Mouse (Mus musculus) testis, adult 10 weeks (tissue): ENCODE data around the gene Cep126. TPM values are rescaled to one million over a fixed set of nuclear protein-coding genes. Genes with fewer than 3 reads are reported as not detected.

Experiments
- polyA plus RNA-seq: library from polyadenylated mRNA; stranded (reverse); fragments of 350-450 nt; fragmentation: Illumina TruSeq; extraction: RNeasy Lipid Tissue Mini Kit (QIAGEN cat#74804); gene quantifications from one replicate; pipeline ENCODE4 v1.2.3, GENCODE M21; 2014; ENCODE audit warnings: low read depth, low replicate concordance

Gene Cep126
- 607 TPM for polyA plus RNA-seq

DNA sequence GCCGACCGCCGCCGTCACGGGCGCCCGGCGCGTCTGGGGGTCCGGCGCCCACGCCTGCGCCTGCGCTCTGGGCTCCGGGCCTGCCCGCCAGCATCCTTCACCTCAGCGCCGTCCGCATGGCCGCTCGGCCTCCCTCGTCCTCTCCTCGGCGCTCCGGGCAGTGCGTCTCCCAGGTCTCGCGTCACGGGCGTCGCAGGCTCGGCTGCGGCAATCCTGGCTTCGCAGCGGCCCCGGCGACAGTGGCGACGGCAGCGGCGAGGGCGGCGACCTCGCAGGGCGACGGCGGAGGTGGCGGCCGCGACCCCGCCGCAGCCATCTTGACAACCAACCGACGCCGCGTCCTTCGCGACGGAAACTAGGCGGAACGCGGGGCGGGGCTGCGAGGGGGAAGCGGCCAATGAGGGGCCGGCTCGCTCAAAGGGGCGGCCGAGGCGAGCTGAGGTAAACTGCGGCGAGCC lies at the start of gene Cep126:
TSS of gene Cep126 (minus strand) at position 178 of the 458 bp plus-strand sequence.

DNA sequence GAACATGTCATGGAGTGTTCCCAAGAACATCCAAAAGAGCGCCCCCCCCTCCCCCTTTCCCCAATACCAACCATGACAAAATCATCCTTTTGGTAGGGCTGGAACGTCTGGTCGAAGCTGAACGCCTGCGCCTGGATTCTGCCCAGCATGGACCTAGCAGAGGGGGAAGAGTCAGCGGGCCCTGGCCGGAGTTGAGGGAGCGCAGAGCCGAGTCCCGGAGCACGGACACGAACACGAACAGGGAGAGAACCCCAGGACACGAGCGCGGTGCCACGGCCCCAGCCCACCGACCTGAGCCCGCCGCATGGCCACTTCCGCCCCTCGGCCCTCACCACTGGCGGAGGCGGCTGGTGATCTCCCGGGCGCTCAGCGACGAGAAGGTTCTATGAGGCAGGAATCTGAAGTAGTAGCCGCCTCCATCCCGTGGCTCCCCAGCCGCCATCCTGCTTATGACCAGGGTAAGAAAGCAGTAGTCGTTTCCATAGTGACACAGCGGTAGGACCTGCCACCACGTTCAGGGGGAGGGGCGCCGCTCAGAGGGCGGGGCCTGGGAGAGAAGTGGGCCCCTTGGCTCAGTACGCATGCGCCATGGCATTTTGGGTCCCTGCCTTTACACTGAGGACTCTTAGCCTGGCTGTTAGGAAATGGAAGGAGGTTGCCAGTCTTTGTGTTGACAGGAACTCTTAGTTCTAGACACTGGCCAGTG lies 91.6 kb downstream of the Cep126 start, which contains the start of gene Cfap300:
TSS of gene Cfap300 (minus strand) at position 486 of the 706 bp plus-strand sequence.

Other genes with a start within 250 kb of the Cep126 start
- 87.5 TPM for gene Yap1, start 129.7 kb downstream of the Cep126 start, polyA plus RNA-seq
- 153 TPM for gene Cfap300, start 91.5 kb downstream of the Cep126 start, polyA plus RNA-seq